Mouse (Mus musculus) left cerebral cortex, adult 11 months (tissue): ENCODE measurements around the gene Tmem266.

Experiments used
- DNase-seq: peaks from one replicate; pipeline ENCODE4 v3.0.0; 2022; ENCODE audit warnings: low spot score

Gene Tmem266

DNA sequence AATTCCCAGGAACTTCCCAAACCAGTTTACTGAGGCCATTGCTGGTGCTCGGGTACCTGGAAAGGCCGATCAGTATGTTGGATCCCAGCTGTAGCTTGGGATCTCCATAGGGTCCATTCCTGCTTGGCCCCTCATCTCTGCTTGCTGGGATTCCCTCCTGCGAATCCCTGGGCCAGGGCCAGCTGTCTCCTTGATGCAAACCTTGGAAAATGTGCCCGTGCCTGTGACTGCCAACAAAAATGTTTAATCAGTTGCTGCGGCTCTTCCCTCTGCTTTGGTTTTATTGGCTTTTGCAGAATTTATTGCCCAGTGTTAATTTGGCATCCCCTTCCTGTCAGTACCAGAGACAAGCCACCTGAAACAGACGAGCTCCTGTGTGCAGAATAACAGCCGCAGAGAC lies 75.6 kb downstream of the Tmem266 start:
- DNase-seq = no peak

DNA sequence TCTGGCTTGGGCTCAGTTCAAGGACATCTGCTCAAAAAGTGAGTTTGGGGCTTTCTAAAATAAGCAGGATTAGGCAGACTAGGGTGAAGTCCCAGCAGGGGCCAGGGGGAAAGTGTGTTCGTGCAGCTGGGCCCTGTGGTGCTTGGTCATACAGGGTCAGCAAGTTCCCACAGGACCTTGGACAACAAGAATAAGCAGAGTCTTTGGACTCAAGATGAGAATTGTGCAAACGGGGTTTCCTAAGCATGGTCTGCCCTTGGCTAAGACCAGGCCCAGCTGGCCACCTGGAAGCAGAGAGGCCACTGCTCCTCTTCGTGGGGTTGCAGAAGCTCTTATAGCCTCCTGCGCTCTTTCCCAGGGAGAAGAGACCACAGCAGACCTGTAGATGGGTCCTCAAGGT lies 77.5 kb downstream of the Tmem266 start:
- no peak for DNase-seq

DNA sequence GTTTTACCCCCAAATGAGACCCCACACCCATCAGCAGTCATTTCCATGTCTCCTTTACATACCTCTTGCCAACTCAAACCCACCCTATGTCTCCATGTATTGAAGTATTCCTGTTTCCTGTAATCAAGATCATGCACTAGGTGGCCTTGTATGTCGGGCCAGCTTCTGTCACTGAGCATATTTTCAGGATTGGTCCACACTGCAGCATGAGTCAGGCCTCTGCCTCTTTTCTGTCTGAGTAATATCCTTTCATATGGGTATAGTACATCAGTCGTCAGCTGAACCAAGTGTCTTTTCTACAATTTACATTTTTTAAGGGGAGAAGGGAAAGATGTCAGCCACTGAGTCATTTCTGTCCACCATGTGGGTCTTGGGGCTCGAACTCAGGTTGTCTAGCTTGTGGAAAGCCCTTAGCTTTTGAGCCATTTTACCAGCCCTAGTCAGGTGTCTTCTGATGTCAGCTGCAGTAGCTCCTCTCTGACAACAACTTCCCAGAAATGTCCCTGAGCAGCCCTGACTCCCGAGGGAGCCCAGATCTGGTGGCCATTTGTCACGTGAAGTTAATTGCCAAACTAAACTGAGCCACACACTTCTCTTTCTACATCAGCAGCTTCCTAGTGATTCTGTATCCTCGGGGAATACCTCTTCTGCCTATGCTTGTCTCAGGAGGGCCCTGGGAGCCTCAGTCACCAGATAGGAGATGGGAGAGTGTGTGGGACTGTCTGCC lies 78.4 kb downstream of the Tmem266 start:
- DNase-seq = no peak

DNA sequence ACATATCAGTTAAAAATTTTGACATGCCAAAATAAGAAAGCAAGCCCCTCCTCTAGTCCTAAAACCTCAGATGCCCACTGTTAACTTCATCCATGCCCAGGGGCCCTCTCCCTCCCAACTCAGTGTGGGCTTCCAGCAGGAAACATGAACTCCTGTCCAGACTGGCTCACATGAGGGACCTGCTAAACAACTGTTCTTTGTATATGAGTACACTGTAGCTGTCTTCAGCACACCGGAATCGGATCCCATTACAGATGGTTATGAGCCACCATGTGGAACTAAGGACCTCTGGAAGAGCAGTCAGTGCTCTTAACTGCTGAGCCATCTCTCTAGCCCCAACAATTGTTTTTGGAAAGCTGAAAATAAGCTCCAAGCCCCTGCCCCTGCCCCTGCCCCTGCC lies 80.1 kb downstream of the Tmem266 start:
- DNase-seq = no peak

DNA sequence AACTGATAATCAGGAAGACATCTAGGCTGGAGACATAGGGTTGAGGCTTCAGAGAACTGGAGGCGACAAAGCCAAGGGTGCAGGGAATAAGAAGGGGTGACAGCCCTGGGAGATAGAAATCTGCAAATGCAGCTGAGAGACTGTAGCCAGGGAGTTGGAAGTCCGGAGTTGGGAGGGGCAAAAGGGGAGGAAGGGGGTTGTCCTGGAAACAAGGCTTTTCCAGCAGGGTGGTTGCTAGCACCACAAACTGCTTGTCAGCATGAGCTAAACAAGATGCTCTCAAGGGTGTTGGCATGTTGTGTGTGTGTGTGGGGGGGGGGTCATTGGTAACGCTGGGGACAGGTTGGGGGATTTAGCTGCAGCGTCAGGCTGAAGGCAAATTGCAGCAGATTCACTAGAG lies 82.1 kb downstream of the Tmem266 start:
- no peak for DNase-seq

DNA sequence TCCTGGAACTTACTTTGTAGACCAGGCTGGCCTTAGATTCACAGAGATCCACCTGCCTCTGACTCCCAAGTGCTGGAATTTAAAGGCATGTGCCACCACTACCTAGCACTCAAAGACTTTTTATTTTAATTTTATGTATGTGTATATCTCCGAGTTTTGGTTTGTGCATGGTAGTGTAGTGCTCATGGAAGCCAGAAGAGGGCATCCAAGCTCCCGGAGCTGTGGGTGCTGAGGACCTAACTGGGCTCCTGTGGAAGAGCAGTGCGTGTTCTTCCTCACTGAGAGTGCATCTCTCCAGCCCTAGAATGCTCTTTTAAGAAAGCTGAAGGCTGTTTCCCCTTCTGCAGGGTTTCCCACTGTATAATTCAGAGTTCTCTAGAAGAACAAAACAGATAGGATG lies 83.1 kb downstream of the Tmem266 start:
- no peak for DNase-seq

DNA sequence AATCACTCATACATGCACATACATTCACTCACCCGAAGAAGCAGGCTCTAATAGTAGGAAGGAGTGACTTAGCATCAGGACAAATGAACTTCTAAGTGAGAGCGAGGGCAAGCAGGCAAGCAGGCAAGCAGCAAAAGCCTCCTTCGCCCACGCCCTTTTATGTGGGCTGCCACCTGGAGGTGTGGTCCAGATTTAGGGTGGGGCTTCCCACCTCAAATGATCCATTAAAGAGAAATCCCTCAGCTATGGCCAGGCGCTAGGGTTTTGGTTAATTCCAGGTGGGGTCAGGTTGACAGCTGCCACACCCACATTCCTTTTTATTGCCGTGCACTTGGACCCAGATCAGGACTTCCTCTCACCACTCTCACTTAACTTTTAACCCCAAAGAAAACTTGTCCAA lies 83.7 kb downstream of the Tmem266 start:
- no peak for DNase-seq

DNA sequence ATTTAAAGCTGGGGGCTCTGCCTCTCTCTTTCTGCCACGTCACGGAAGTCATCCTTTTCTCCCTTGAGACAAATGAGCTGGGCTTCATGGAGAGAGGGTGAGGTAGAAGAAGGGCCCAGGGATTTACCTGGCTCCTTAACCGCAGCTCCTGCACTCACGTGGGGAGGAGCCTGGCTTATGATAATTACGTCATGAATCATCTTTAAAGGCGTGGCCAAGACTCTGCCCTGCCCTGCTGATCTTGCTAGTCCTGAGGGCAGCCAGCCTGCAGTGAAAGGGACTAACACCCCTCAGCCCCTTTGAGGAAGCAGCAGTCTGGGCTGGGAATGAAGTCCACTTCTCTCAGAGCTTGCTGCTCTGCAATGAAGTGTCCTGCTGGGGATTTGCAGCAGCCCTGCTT lies 84.4 kb downstream of the Tmem266 start:
- no peak for DNase-seq

DNA sequence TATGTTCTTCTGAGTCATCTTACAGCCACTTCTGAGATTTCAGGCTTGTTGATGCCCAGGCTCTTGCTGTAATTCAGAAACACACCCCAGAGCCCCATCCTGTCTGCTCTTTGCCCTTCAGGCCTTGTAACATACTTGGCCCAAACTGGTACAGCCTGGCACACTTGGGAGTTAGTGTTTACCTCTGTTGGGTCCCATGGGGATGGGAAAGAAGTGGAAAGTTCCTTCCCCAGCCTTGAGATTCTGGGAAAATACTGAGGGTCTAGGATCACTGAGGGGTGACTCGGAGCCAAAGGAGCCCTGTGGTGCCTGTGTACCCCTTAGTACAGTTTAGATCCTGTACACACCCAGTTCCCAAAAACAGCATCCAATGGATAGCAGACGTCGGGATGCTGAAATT lies 95.1 kb downstream of the Tmem266 start:
- no peak for DNase-seq

DNA sequence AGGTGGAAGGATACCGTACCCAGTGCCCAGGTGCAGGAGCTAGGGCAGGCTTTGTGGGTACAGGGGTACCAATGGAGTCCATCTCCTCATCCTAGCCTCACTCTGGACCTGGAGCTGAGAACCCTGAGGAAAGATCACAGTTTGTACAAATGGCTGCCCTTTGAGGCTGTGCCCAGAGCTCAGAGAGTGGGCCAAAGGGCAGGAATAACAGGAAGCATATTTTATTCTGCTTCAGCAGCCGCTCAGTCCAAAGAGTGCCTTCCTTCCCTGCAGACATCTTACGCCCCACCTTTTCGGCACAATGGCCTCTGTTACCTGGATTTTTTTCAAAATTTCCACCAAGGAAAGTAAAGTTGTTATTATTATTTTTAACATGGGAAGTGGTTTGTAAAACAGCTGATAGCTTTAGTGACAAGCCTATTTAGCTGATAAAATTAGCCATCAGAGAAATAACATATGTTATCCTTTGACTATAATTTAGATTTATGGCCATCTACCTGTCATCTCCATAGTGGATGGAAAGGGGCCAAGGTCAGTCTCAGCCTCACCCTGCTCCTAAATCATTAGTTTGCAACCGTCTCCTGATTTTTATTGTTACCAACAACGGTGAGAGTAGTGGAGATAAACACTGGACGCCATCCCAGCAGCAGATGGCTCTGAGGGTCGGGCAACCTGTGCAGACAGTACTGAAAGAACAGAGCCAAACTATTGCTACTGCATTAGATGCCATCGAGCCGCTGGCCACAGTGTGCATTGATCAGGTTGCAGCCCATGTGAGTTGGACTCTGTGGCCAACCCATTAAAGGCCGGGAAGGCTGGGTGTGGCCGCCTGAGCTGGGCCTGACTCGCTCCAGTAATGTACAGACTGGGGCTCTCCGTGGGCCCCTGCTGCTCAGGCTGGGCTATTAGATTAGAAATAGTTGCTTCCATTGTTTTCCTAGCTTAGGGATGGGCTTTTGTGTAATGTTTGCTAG lies 97.0 kb downstream of the Tmem266 start:
- DNase-seq = no peak

DNA sequence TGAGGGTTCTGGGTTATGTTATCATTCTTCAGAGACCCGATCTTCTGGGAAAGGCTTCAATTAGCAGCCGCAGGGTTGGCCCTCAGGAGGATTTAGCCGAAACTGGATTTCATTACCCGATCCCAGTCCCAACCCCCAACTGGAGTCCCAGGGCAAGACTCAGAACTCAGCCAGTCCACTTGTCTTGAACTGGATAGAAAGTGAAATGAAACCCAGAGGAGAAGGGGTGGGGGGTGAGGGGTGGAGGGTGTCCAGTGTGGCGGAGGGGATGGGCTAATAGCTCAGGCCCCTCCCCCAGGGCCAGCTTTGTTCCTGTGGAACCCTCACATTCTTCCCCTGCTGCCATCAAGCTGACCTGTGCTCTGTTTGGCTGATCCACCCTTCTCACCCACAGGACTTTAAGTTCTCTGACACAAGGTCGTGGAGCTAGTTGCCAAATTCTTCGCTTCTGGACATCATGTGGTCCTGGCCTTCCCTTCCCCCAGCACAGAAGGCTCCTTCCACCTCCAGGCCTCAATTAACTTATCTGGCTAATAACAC lies 98.6 kb downstream of the Tmem266 start:
- DNase-seq = no peak

DNA sequence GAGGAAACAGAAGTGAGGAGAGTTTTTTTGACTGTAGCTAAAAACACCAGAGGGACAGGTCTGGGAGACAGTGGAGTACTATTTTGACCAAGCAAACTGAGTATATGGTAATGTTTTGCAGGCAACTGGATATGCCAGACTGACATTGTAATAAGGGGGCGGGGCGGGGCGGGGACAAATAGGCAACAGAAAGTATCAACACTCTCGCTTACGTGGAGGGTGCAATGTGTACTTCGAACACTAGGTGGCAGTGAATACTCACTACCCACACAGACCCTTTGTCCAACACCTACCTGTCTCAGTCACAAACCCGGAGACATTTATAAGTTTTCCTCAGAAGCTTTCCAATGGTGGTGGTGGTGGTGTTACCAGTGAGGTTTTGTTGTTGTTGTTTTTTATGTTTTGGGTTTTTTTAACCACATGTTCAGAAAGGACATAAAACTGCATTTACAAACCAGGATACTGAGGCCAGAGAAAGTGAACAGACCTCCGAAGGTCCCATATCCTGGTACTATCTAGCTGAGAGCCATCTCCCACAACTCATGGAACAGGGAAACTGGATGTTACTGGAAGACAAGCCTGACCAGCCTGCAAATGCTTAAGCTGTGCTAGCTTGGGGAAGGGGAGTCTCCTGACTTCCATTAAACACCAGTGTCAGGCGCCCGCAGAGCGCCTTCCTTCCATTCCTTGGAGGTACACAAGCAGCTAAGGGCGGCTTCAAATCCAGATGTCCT lies 102.7 kb downstream of the Tmem266 start:
- DNase-seq = peak; percentile 62

DNA sequence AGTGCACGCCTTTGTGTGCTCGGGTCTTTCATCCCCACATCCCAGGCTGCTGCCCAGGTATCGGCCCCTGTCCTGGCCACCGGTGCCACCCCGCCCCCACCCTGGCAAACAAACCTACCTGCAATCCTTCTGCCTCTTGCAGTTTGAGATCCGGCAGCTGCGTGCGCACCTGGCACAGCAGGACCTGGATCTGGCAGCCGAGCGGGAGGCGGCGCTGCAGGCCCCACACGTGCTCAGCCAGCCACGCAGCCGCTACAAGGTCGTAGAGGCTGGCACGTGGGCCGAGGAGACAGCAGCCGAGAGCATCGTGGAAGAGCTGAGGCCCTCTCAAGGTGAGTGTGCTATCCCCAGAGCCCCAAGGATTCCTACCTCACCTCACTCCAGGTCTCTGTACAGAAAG lies 103.4 kb downstream of the Tmem266 start:
- DNase-seq = no peak

DNA sequence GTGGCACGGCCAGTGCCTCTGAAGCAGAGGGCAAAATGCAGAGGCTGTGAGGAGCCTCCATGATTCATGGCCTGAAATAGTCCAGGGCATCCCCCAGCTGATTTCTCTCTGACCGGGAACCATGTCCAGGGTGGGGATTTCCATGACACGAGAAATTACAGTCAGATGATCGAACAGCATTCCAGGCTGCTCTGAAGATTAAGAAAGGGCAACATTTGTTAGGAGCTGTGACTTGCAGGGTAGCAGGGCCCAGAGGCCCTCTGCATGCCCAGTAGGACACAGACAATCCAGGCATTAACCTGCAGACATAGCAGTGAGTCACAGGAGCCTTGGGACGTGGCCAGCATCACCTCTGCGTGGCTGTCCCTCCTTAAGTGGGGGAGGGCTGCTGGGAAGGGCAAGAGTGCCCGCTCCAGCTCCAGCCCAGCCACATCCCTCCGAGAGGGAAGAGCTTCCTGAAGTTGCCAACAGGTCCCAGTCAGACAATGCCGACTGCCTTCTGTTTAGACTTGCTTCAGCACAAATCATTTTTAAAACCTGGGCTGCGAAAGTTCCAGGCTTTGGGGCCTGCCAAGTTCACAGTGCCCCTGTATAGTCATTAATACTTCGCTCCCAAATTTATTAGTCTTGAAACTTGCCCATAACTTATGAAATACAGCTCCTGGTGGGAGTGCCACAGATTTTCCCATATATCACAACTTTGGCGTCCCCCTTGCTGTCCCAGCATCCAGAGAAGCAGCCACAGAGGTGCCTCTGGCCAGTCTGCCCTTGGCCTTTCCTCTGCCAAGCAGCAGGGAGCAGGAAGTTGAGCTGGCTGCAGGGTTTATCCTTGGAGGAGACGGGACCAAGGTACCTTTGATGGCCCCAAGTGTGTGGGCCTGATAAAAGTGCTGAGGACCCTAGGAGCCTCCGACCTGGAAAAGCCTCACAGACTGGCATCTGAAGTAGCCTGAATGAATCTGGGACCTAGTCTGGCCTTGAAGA lies 105.9 kb downstream of the Tmem266 start:
- no peak for DNase-seq

DNA sequence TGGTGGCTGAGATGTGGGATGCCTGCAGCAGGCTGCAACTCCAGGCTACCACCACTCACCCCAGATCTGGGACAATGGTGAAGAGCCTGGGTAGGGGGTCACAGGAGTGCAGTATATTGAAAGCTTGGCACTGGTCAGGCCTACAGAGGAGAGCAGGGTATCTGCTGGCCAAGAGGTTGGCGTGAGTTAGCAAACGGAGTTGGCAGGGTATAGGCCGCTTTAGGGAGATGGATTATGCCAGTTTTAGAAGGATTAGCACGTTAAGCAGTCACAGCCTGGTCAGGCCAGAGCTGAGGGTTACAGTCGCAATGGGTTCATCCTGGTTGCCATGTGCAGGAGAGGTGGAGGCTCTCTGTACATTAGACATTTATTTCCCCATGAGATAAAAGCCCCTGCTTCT lies 107.2 kb downstream of the Tmem266 start:
- DNase-seq = no peak

DNA sequence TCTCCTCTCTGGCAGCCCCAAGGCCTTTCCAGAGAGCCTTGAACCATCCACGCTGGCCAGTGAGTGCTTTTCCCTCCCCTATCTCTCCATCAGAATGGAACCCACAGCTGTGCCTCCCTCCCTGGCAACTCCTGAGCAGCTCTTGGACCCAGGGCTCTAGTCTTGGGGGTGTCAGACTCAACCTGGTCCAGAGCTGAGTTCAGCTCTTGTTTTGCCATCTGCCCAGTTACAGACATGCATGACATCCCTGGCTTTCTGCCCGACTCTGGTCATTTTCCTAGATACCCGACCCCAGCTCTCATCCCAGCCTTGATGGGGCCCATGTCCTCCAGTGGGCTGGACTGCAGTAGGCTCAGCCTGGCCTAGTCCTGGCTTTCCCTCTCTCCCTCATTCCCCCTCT lies 111.7 kb downstream of the Tmem266 start:
- DNase-seq = no peak

DNA sequence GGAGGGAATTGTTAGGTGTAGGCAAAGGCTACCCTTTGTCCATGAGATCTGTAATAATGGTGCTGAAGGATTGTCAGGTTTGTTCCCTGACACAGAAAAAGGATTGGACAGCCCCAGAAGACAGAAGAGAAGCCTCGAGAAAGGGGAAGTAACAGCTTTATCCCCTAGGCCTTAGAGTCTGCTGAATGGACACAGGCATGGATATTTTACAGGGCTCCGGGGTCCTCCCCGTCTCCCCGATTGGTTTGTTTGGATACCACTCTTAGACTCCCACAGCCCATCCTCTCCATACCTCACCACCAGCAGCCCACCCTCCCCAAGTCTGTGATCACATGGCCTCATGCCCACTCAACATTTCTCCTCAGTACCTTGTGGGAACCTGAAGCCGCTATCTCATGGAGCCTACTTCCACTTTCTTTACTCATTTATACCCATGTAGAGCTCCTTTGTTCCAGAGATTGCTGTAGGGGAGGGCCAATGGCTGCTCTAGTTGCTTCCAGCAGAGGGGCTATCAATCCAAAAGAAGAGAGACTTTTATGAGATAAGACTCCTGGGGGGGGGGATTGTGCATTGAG lies 112.6 kb downstream of the Tmem266 start:
- no peak for DNase-seq

DNA sequence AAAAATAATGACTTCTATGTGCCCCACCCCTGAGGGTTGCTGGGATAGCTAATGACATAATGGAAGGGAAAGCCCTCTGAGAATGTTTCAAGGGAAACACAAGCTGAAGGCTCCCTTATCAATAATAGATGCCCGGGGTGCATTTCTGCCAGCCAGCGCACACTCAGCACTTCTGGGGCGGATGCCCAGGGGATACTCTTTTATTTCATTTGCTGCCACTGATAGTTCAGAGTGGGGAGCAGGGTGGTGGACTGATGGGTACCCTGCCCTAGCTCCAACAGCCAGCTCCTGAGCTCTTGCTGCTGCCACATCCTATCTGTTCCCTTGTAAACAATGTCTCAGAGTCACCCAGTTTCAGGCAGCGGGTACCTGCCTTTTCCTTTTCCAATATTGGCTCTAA lies 120.8 kb downstream of the Tmem266 start:
- DNase-seq = no peak

DNA sequence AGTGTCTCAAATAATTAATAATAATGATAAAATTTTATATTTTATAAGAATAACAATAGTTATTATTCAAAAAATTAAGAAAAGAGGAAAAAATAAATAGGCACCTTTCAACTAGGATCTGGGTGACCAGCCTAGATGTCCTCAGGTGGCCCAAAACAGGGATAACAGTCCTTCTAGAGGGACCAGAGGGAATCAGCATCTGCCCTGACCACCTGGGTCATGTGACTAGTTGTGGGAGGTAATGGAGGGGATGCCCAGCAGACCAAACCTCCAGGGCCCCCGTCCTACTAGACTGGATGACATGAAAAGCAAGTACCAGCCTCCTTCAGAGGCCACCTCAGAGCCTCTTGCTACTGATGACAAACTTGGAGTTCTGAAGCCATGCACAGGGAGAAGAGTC lies 122.4 kb downstream of the Tmem266 start:
- DNase-seq = no peak

DNA sequence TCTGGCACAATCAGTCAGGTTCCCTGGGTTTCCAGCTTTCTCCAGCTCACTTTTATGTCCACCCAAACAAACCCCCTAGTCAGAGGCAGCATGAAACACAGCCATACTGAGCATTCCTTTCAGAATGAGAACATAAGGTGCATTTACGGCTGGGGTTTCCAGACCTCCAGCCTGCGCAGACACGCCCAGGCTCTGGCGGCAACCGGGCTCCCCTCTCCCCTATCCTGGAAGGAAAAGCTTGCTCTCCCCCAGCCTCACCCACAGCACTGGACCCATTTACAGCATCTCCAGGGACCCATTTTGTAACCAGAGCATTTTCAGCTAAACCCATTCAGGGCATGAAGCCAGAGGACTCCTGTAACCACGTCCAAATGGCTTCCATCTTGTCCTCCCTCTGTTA lies 123.3 kb downstream of the Tmem266 start:
- no peak for DNase-seq

DNA sequence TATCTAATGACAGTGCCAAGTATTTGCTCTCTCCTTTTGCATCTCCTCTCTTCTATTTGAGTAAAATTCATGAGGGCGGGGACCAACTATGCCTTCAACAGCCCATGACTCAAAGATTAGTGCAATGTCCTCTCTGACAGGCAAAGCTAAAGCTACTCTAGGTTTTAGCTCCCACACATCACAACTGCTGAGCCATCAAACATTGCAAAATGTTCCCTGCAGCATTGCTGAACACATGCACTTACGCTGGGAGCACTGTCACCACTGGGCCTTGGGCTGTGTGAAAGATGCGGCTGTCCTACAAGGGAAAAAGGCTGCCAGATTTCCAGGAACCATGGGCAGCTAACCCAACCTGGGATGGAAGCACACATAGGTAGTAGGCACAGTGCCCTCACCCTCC lies 124.7 kb downstream of the Tmem266 start:
- DNase-seq = no peak
